Mouse (Mus musculus) gastrocnemius, adult 2 months (tissue): ENCODE measurements around the gene Ip6k3. TPM values are rescaled to one million over a fixed set of nuclear protein-coding genes. Genes with fewer than 3 reads are reported as not detected.
A peak's percentile ranks its signal among the peaks of the same experiment; 100 is the strongest.

Experiments used
- DNase-seq: peaks from one replicate; pipeline ENCODE4 v3.0.0; 2022
- H3K27ac ChIP-seq: fragments of 200-600 bp; 2 replicates; pipeline ENCODE4 v1.8.1; 2022; ENCODE audit warnings: mild to moderate bottlenecking
- H3K4me3 ChIP-seq: fragments of 200-600 bp; 2 replicates; pipeline ENCODE4 v1.8.1; 2022; ENCODE audit warnings: mild to moderate bottlenecking, moderate library complexity
- CTCF ChIP-seq: fragments of 200-600 bp; IDR thresholded peaks from 2 replicates; pipeline ENCODE4 v1.8.1; 2022; ENCODE audit warnings: antibody characterized with exemption, mild to moderate bottlenecking, moderate library complexity
- intact Hi-C: fragments of 180-260 bp; cut with DNase I; formaldehyde crosslinking; loops from one replicate; pipeline ENCODE4 v1.15.1; 2025
- total RNA-seq, 2 experiments: library from RNA; stranded (reverse); gene quantifications; 2 replicates each; pipeline ENCODE4 v1.2.3; 2021

The Ip6k3 gene
- total RNA-seq, 2 experiments from 2014 or later: 30.9 to 84.2 TPM

- intact Hi-C loops: no loop called here
- Histone ChIP-seq H3K27ac (peak overlapping the region; percentile 95), H3K4me3 (peak overlapping the region; percentile 13)
- no peak for TF ChIP-seq CTCF
- peak; percentile 92 for DNase-seq
These were observed 6.7 kb downstream of the Ip6k3 start for GRCm38 (mm10) chr17:27160905-27161304.

- H3K4me3 ChIP-seq: no peak overlapping the region
- H3K27ac ChIP-seq: peak overlapping the region; percentile 95
- TF ChIP-seq CTCF: no peak
- DNase-seq: peak; percentile 89
- intact Hi-C loops: no loop called here
These were observed 8.4 kb downstream of the Ip6k3 start for GRCm38 (mm10) chr17:27159169-27159568.

- TF ChIP-seq CTCF: peak; percentile 31
- Histone ChIP-seq H3K27ac (peak overlapping the region; percentile 95), H3K4me3 (peak overlapping the region; percentile 48)
- intact Hi-C loops: no loop called here
- DNase-seq: peak; percentile 66
These were observed 9.2 kb downstream of the Ip6k3 start for GRCm38 (mm10) chr17:27158439-27158838.

GRCm38 (mm10) chr17:27155752-27156151 is 11.8 kb downstream of the Ip6k3 start:
- no peak for DNase-seq
- Histone ChIP-seq H3K27ac (peak overlapping the region; percentile 95), H3K4me3 (peak overlapping the region; percentile 48)
- intact Hi-C loops: no loop called here
- TF ChIP-seq CTCF: no peak

- DNase-seq: no peak
- intact Hi-C loops: loop anchor here (1.0 kb wide), 1 partner anchor 12 kb away; the partner anchor contains the start of gene Ip6k3
- Histone ChIP-seq H3K27ac (peak overlapping the region; percentile 95), H3K4me3 (peak overlapping the region; percentile 48)
- no peak for TF ChIP-seq CTCF
These were observed 12.7 kb downstream of the Ip6k3 start for GRCm38 (mm10) chr17:27154881-27155280.

GRCm38 (mm10) chr17:27154256-27154655 is 13.3 kb downstream of the Ip6k3 start:
- peak; percentile 92 for DNase-seq
- intact Hi-C loops: loop anchor here (1.0 kb wide), 1 partner anchor 13 kb away; the partner anchor contains the start of gene Ip6k3
- Histone ChIP-seq H3K27ac (peak overlapping the region; percentile 95), H3K4me3 (peak overlapping the region; percentile 56)
- TF ChIP-seq CTCF: no peak

- peak overlapping the region; percentile 95 for H3K27ac ChIP-seq
These were observed 13.8 kb downstream of the Ip6k3 start for GRCm38 (mm10) chr17:27153773-27154193.

GRCm38 (mm10) chr17:27152976-27153723 is 14.4 kb downstream of the Ip6k3 start:
- intact Hi-C loops: no loop called here
- H3K27ac ChIP-seq: peak overlapping the region; percentile 95
- TF ChIP-seq CTCF: no peak
- peak; percentile 69 for DNase-seq
- H3K4me3 ChIP-seq: peak overlapping the region; percentile 56

More at GRCm38 (mm10) chr17:27153773-27154193, 13.8 kb downstream of the Ip6k3 start:
- intact Hi-C loops: loop anchor here (1.0 kb wide), 1 partner anchor 14 kb away; the partner anchor contains the start of gene Ip6k3
- peak; percentile 88 for DNase-seq
- peak overlapping the region; percentile 56 for H3K4me3 ChIP-seq
- no peak for TF ChIP-seq CTCF

GRCm38 (mm10) chr17:27151411-27151810 is 16.2 kb downstream of the Ip6k3 start:
- TF ChIP-seq CTCF: peak; percentile 69
- intact Hi-C loops: no loop called here
- Histone ChIP-seq H3K27ac (peak overlapping the region; percentile 95), H3K4me3 (no peak overlapping the region)
- peak; percentile 69 for DNase-seq

- H3K27ac ChIP-seq: peak overlapping the region; percentile 95
- TF ChIP-seq CTCF: no peak
- intact Hi-C loops: no loop called here
- DNase-seq: no peak
- H3K4me3 ChIP-seq: no peak overlapping the region
These were observed 16.7 kb downstream of the Ip6k3 start for GRCm38 (mm10) chr17:27150871-27151270.

GRCm38 (mm10) chr17:27146323-27146923 is 21.2 kb downstream of the Ip6k3 start:
- Histone ChIP-seq H3K27ac (peak overlapping the region; percentile 72), H3K4me3 (peak overlapping the region; percentile 22)
- intact Hi-C loops: no loop called here
- TF ChIP-seq CTCF: no peak
- DNase-seq: no peak

- DNase-seq: no peak
- Histone ChIP-seq H3K27ac (no peak overlapping the region), H3K4me3 (no peak overlapping the region)
- intact Hi-C loops: no loop called here
- no peak for TF ChIP-seq CTCF
These were observed 23.4 kb downstream of the Ip6k3 start for GRCm38 (mm10) chr17:27144152-27144551.

- Histone ChIP-seq H3K4me3 (peak overlapping the region; percentile 17; the same call in 1 of the 2 replicates), H3K27ac (peak overlapping the region; percentile 90)
- DNase-seq: peak; percentile 76
- TF ChIP-seq CTCF: no peak
- intact Hi-C loops: no loop called here
These were observed 25.6 kb downstream of the Ip6k3 start for GRCm38 (mm10) chr17:27141971-27142450.
